8 mouse cellular contexts compared by ENCODE assay signal in genomic region chr19:4037788-4038232, GRCm38 (mm10). TPM values are rescaled to one million over a fixed set of nuclear protein-coding genes. Genes with fewer than 3 reads are reported as not detected.
DNase-seq lines count a peak whose midpoint lies in the region; ATAC-seq lines count a peak whose summit lies in the region.

Gene Gstp1 (minus strand): TSS chr19:4037985.

- ATAC-seq in intestine, embryonic 14.5 days (replicated peaks; ENCODE audit: low FRiP score, low TSS enrichment, low read depth), result peak; percentile 84
- ATAC-seq in megakaryocyte progenitor cell, adult 5-6 weeks (replicated peaks; ENCODE audit: poor library complexity), result peak; percentile 99

- peak within 1 kb of the TSS; percentile 73 for H3K27ac ChIP-seq in intestine, embryonic 14.5 days (ENCODE audit: low read depth)

- H3K9me3 ChIP-seq in intestine, embryonic 14.5 days (ENCODE audit: control insufficient read depth, low read length), result no peaks in the 10 kb centered on the region

- peak within 1 kb of the TSS; percentile 65 for H3K4me3 ChIP-seq in intestine, embryonic 14.5 days (ENCODE audit: low read depth, low read length)

- peaks cover 12% of the 10 kb centered on the region; the same call in 1 of the 2 replicates for H3K4me1 ChIP-seq in intestine, embryonic 14.5 days (replicated peaks; ENCODE audit: control insufficient read depth, insufficient read depth, low read length)

- peaks cover 5% of the 10 kb centered on the region; the same call in 1 of the 2 replicates for H3K36me3 ChIP-seq in intestine, embryonic 14.5 days (ENCODE audit: control insufficient read depth, insufficient read depth, low read length)

- peak within 1 kb of the TSS; percentile 68 for H3K9ac ChIP-seq in intestine, embryonic 14.5 days (ENCODE audit: low read length)

- peak within 1 kb of the TSS; percentile 84 for H3K4me2 ChIP-seq in intestine, embryonic 14.5 days (ENCODE audit: low read length)

- no peaks in the 10 kb centered on the region for H3K27me3 ChIP-seq in intestine, embryonic 14.5 days (replicated peaks; ENCODE audit: control insufficient read depth, insufficient read depth, low read length)

- peak; percentile 93 for DNase-seq in adrenal gland, adult 2 months
- DNase-seq in embryo, embryonic 11.5 days (ENCODE audit: low read depth, low spot score), result peak; percentile 82
- peak; percentile 87 to 89 for DNase-seq in gastrocnemius, postnatal 36 days
- DNase-seq in intestine, embryonic 14.5 days (ENCODE audit: low spot score), result peak; percentile 90
- peak; percentile 78 to 92 for DNase-seq in left cerebral cortex, postnatal 10 days (ENCODE audit: extremely low spot score in 1 of 2, low spot score in 2 of 2)
- peak; percentile 84 for DNase-seq in right cerebral cortex, postnatal 14 days
- peak; percentile 89 for DNase-seq in urinary bladder, postnatal 25 days (ENCODE audit: low spot score)

- intact Hi-C loops in gastrocnemius, postnatal 36 days (cut with DNase I), result no loop called here
- intact Hi-C loops in left cerebral cortex, postnatal 10 days (cut with DNase I), result no loop called here

- WGBS in intestine, embryonic 14.5 days, result under 1% methylated on average over 26 of the region's 26 CpGs

RNA-seq across cellular contexts. Expression of gene Gstp1, which starts in this region (rescaled TPM):
- total RNA-seq in adrenal gland, adult 2 months (2021), result 100 to 1,000 TPM; 401 to 452 TPM
- polyA plus RNA-seq in adrenal gland, adult 2 months (2012; rRNA removed), result 752 and 925 TPM in 2 replicates
- total RNA-seq in gastrocnemius, postnatal 36 days (2021), result 100 to 1,000 TPM; 344 to 368 TPM
- 746 and 810 TPM in 2 replicates for polyA plus RNA-seq in intestine, embryonic 14.5 days (2014; fragmentation: Nextera tagmentation; extraction: Ambion mirVana)
- 100 to 1,000 TPM; 226 to 232 TPM for total RNA-seq in left cerebral cortex, postnatal 10 days (2021)
- 264 and 361 TPM in 2 replicates for total RNA-seq in megakaryocyte progenitor cell, adult 5-6 weeks (2015)
- 79.8 and 88.4 TPM in 2 replicates for total RNA-seq in megakaryocyte progenitor cell, adult 5-6 weeks (2017)

Comparison
In these comparisons a context has a peak if more than half of its experiments do, and no peak if none do; other contexts are left out.
1. Peak in every context shown above with its lines: DNase-seq, ATAC-seq, H3K4me3 ChIP-seq and H3K27ac ChIP-seq.